Mouse (Mus musculus): ENCODE data around the gene Coq8a.

Gene Coq8a

GRCm38 (mm10) chr1:180198959-180199714, at the start of gene Coq8a:
TSS of gene Coq8a (minus strand) at chr1:180199602.
- no peak for DNase-seq (ENCODE audit: extremely low read depth, low read depth)

- DNase-seq (ENCODE audit: extremely low read depth, low read depth) = peak; percentile 59
Measured at GRCm38 (mm10) chr1:180248593-180249146, 49.3 kb upstream of the Coq8a start.

GRCm38 (mm10) chr1:180247901-180248300, 48.5 kb upstream of the Coq8a start:
- DNase-seq (ENCODE audit: extremely low read depth, low read depth) = no peak

GRCm38 (mm10) chr1:180245741-180246507, 46.5 kb upstream of the Coq8a start:
- no peak for DNase-seq (ENCODE audit: extremely low read depth, low read depth)

GRCm38 (mm10) chr1:180231729-180232128, 32.3 kb upstream of the Coq8a start:
- no peak for DNase-seq (ENCODE audit: extremely low read depth, low read depth)

- DNase-seq (ENCODE audit: extremely low read depth, low read depth) = no peak
Measured at GRCm38 (mm10) chr1:180230580-180230979, 31.2 kb upstream of the Coq8a start.

GRCm38 (mm10) chr1:180229906-180230305, 30.5 kb upstream of the Coq8a start:
- no peak for DNase-seq (ENCODE audit: extremely low read depth, low read depth)

GRCm38 (mm10) chr1:180228854-180229253, 29.5 kb upstream of the Coq8a start:
- no peak for DNase-seq (ENCODE audit: extremely low read depth, low read depth)

GRCm38 (mm10) chr1:180226766-180227165, 27.4 kb upstream of the Coq8a start:
- no peak for DNase-seq (ENCODE audit: extremely low read depth, low read depth)

- no peak for DNase-seq (ENCODE audit: extremely low read depth, low read depth)
Measured at GRCm38 (mm10) chr1:180226221-180226713, 26.9 kb upstream of the Coq8a start.

- no peak for DNase-seq (ENCODE audit: extremely low read depth, low read depth)
Measured at GRCm38 (mm10) chr1:180225500-180226220, 26.3 kb upstream of the Coq8a start.

GRCm38 (mm10) chr1:180222007-180222406, 22.6 kb upstream of the Coq8a start:
- DNase-seq (ENCODE audit: extremely low read depth, low read depth) = no peak

- DNase-seq (ENCODE audit: extremely low read depth, low read depth) = no peak
Measured at GRCm38 (mm10) chr1:180220791-180221542, 21.6 kb upstream of the Coq8a start.

- no peak for DNase-seq (ENCODE audit: extremely low read depth, low read depth)
Measured at GRCm38 (mm10) chr1:180216541-180217276, 17.3 kb upstream of the Coq8a start.

- peak; percentile 43 for DNase-seq (ENCODE audit: extremely low read depth, low read depth)
Measured at GRCm38 (mm10) chr1:180215044-180215443, 15.6 kb upstream of the Coq8a start.

GRCm38 (mm10) chr1:180212911-180213310, 13.5 kb upstream of the Coq8a start:
- DNase-seq (ENCODE audit: extremely low read depth, low read depth) = no peak

GRCm38 (mm10) chr1:180210781-180211271, 11.4 kb upstream of the Coq8a start:
- no peak for DNase-seq (ENCODE audit: extremely low read depth, low read depth)

- no peak for DNase-seq (ENCODE audit: extremely low read depth, low read depth)
Measured at GRCm38 (mm10) chr1:180210031-180210432, 10.6 kb upstream of the Coq8a start.

GRCm38 (mm10) chr1:180208370-180208769, 9.0 kb upstream of the Coq8a start:
- DNase-seq (ENCODE audit: extremely low read depth, low read depth) = no peak

GRCm38 (mm10) chr1:180200722-180201121, 1.3 kb upstream of the Coq8a start:
- DNase-seq (ENCODE audit: extremely low read depth, low read depth) = no peak
